Mouse (Mus musculus) adrenal gland, postnatal 14 days (tissue): ENCODE data around the gene Plk1. TPM values are rescaled to one million over a fixed set of nuclear protein-coding genes. Genes with fewer than 3 reads are reported as not detected.
A peak's percentile ranks its signal among the peaks of the same experiment; 100 is the strongest.

Experiments
- DNase-seq: peaks from one replicate; pipeline ENCODE4 v3.0.0; 2021; ENCODE audit warnings: mixed read lengths
- total RNA-seq: library from RNA; stranded (reverse); gene quantifications from 2 replicates; pipeline ENCODE4 v1.2.3, GENCODE M21; 2021

The Plk1 gene
- total RNA-seq, 1 experiment from 2014 or later, result 15.2 TPM

GRCm38 (mm10) chr7:122191097-122191496 lies 31.9 kb downstream of the Plk1 start:
- no peak for DNase-seq

- no peak for DNase-seq
Measured at GRCm38 (mm10) chr7:122193919-122194318, 34.7 kb downstream of the Plk1 start.

- no peak for DNase-seq
Measured at GRCm38 (mm10) chr7:122196771-122197170, 37.5 kb downstream of the Plk1 start.

GRCm38 (mm10) chr7:122197306-122197705 lies 38.1 kb downstream of the Plk1 start:
- peak; percentile 39 for DNase-seq

- DNase-seq, result peak; percentile 31
Measured at GRCm38 (mm10) chr7:122199296-122199695, 40.1 kb downstream of the Plk1 start.

- DNase-seq, result no peak
Measured at GRCm38 (mm10) chr7:122203936-122204335, 44.7 kb downstream of the Plk1 start.

- DNase-seq, result no peak
Measured at GRCm38 (mm10) chr7:122206121-122206520, 46.9 kb downstream of the Plk1 start.

- no peak for DNase-seq
Measured at GRCm38 (mm10) chr7:122208276-122209021, 49.2 kb downstream of the Plk1 start.

GRCm38 (mm10) chr7:122219315-122219801 lies 60.1 kb downstream of the Plk1 start, which contains the start of gene Chp2:
TSS of gene Chp2 (plus strand) at chr7:122219496.
- DNase-seq, result peak; percentile 69

Other genes starting within 250 kb of the Plk1 start
- gene Cog7, start 177.7 kb upstream of the Plk1 start, total RNA-seq, result 22.8 and 24.7 TPM in 2 replicates
- 20.3 and 28.1 TPM in 2 replicates for gene Gga2, start 138.2 kb upstream of the Plk1 start, total RNA-seq
- gene Ubfd1, start 92.3 kb upstream of the Plk1 start, total RNA-seq, result 47.3 and 49.9 TPM in 2 replicates
- gene Ears2, start 92.2 kb upstream of the Plk1 start, total RNA-seq, result 17.3 and 20.4 TPM in 2 replicates
- 908 and 937 TPM in 2 replicates for gene Ndufab1, start 57.6 kb upstream of the Plk1 start, total RNA-seq
- 2.7 and 2.9 TPM in 2 replicates for gene Palb2, start 26.5 kb upstream of the Plk1 start, total RNA-seq
- gene Dctn5, start 26.4 kb upstream of the Plk1 start, total RNA-seq, result 54.0 and 62.1 TPM in 2 replicates
- not detected in 2 replicates for gene Ern2, start 26.8 kb downstream of the Plk1 start, total RNA-seq
- gene Chp2, start 60.1 kb downstream of the Plk1 start, total RNA-seq, result 2.4 and 5.1 TPM in 2 replicates
- gene Prkcb, start 129.3 kb downstream of the Plk1 start, total RNA-seq, result 7.5 and 24.1 TPM in 2 replicates